Mouse (Mus musculus) spleen, postnatal 10 days (tissue): ENCODE results near the gene Cfap20.

Experiments
- DNase-seq, 2 experiments: peaks; one replicate each; pipeline ENCODE4 v3.0.0; 2021 to 2022; ENCODE audit warnings: low spot score in 2 of 2

Gene Cfap20

DNA sequence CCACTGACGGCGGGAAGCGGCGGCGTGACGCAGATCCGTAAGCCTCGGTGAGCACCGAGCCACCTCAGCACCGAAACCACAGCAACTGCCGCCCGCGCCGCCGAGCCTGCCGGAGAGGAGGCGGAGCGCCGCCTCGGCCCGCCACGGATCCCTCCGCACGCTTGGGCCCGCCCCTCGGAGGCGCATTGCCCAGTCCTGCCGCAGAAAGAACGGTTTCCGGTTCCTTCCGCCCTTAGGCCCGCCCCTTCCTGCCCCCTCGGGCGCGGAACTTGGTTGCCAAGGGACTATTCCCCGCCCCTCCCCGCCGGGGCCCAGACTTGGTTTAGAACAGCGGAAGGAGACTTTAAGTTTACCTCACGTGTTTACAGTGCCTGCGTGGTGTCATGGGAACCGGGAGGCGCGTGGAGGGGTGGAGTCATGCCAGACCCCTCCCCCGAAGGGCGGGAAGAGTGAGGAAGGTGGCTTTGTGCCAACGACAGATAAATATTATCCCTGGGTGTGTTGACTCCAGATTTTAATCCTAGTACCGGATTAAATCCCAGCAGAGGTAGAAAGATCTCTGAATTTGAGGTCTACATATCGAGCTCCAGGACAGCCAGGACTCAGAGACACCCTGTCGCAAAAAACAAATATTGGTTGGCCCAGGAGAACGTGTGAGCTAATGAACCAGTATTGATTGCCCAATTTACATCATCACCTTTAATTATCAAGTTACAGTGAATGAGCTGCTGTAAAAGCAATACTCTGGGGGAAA is at the start of gene Cfap20:
TSS of gene Cfap20 (minus strand) at position 184 of the 754 bp plus-strand sequence.
- peak; percentile 96 to 99 for DNase-seq

DNA sequence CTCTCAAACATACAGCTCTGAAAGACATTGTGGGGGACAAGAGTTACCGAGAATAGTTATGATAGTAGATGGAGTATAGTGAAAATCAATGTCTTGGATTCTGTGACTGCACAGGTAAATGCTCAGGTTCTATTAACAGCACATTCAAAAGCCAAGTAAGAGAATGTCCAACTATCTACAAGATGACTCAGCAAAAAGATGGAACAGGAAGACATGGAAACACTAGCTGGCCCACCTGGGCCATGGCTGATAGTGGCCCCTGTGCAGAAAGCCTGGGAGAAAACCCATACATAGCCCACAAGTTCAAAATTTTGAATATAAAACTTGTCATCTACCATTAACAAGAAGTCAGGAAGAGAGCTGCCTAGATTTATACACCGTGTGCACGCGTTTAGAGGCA is 35.3 kb upstream of the Cfap20 start:
- DNase-seq = no peak

DNA sequence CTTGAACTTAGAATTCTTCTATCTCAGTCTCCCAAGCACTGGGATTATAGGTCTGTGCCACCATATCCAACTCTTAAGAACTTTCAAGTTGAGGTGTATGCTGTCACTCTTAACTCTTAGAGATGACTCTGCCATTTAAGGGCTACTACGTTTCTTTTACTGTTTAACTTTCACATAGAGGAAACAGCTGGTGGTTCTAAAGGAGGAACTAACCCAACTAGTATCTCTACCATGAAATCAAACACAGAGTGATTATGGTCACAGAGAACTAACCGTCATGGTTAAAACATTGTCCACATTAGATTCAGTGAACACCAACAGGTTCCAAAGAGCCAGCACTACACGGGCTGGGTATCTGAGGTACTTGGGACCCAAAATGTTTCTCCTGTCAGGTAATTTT is 34.3 kb upstream of the Cfap20 start:
- DNase-seq = no peak

DNA sequence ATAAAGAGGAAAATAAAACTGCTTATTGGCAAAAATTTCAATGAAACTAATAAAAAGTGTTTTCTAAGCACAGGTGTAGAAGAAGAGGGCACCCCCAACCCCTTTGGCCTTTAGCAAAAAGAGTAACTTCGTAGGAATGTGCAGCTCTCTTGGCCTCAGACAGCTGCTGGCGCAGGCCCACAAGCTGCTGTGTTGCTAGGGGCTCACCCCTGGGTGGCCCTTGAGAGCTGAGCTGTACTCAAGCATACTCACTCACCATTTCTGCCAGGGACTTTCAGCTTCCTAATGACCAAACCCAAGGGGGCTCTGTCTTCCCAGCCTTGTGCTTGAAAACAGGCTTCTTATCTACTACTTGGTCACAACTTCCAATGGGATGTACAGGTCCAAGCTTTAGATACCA is 31.9 kb upstream of the Cfap20 start:
- DNase-seq = no peak

DNA sequence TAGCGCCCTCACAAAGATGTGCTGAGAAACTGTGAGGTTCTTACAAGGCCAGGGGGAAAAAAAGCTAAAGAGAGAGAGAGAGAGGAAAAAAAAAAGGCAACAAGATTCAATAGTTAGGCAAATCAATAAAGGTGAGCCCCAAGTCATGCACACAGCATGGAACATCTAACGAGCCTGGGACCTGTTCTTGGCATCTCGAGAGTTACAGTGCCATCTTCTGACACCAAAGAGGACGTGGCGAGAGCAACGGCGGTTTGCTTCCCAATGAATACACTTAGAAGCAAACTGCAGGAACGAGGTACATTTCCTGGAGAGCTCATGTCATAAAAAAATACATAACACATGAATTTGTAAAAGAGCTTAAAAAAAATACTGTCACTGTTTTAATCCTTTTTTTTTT is 17.8 kb upstream of the Cfap20 start:
- DNase-seq = no peak

DNA sequence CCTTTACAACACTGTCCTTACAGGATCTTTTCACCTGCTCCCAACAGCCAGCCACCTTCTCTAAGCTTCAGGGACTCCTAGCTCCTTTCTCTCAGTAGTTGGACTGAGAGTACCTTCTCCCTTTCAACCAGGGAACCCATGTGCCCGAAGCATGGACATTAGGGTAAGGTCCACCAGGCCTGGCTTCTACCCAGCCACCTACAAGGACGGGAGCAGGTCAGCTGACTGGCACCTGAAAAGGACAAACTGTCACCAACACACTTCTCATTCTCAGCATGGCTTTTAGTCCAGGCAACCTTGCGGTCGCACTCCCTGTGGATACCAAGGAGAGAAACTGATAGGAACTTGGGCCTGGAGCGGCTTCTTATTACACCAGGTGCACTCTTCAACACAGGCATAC is 15.6 kb upstream of the Cfap20 start:
- DNase-seq = no peak

DNA sequence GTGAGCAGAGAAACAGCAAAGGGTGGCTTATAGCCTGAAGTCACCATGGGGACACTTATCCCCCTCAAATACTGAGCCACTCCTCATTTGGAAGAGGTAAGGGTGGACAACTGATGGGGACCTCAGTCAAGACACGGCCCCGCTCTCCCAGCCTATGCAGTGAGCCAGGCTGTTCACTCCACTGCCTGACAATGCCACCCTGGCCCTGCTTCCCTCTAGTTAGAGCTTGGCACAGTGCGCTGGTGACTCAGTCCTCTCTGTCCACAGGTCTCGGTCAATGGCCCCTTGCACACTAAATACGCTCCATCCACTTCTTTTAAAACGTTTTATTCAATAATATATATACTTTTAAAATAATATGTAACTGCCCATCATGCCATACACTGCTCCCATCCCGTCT is 13.0 kb upstream of the Cfap20 start:
- DNase-seq = no peak

DNA sequence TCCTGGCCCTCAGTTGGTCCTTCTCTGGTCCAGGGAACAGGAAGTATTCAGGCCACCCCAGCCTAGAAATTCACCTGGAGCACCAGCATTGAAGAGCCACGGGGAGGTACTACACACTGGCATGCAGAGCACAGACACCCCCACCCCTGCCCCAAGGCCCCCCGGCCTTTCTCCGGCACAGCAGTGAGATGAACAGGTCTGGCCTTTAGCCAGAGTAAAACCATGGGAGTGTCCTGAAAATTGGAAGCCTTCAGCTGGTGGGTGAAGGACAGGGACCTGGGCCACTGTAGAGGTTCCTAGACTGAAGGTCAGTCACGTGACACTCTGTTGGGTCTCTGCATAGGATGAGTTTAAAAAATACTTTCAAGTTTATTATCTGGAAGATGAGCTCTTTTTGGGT is 10.4 kb upstream of the Cfap20 start:
- DNase-seq = no peak

DNA sequence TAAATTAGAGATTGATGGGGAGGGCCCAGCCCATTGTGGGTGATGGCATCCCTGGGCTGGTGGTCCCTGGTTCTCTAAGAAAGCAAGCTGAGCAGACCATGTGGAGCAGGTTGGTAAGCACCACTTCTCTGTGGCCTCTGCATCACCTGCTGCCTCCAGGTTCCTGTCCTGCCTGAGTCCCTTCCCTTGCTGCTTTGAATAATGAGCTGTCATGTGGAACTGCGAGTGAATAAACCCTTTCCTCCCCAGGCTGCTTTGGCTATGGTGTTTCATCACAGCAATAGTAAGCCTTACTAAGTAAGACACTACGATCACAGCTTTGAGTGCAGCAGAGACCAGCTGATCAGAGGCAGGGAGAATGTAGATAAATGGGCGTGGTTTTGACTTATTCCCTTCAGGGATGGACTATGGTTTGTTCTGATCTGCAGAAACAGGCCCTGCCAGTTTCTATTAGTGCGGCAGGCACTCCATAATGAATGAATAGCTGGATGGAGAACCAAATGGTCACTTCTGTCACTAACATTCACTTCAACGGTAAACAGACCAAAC is 6.9 kb upstream of the Cfap20 start:
- DNase-seq = no peak

DNA sequence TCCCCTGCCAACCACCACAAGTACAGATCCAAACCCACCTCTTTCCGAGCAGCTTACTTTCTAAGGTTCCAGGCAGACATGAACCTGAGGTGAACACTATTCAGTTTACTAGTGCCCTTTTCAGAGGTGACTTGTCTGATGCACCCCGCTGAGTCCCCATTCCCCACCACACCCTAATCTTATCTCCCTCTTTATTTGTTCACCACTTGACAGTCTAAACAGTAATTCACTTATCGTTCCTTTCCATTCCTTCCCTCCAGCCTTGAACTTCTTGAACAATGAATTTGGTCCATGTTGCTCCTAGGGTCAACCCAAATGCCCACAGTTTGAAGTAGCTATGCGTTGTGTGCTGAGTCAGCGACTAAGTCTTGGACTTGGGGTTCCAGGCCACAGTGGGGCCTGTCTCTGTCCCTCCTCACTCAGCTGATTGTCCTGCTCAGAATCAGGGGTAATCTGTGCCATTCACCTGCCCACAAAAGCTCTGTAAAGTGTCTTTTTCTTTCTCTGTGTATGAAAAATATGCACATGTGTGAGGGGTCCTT is 5.6 kb upstream of the Cfap20 start:
- no peak for DNase-seq

DNA sequence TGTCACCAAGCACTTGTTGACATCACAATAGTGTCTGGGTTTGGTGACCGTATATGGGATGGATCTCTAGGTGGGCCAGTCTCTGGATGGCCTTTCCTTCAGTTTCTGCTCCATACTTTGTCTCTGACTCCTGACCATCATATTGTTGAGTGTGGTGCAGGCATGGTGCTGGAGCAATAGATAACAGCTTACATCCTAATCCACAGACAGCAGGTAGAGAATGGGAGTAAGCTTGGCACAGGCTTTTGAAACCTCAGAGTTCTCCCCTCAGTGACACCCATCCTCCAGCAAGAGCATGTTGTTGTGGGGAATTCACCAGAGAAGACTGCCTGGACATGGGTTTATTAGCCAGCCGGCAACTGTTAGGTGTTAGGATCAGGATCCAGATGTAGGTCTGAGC is 4.8 kb upstream of the Cfap20 start:
- no peak for DNase-seq

DNA sequence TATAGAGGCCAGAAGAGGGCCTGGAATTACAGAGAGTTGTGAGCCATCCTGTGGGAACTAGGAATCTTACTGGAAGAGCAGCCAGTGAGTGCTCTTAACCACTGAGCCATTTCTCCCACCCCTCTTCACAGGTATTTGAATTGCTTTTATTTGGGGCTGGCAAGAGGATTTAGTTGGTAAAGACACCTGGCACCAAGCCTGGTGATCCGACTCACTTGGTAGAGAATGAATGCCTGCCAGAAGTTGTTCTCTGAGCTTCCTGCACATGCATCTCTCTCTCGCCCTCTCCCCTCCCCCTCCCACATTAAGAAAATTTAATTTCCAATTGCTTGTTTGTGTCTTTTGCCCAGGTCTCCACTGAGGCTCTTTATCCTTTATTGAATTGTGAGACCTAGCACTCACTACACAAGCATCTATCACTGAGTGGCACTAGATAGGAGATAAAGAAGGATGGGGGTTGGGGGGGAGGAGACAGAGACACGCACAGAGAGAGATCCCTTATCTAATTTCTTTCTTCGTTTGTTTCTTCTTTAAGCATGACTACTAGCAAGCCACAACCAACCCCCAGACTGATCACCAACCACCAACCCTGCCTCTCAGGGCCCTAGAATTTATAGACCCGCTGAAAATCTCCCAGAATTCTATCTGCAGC is 2.8 kb upstream of the Cfap20 start:
- DNase-seq = no peak

DNA sequence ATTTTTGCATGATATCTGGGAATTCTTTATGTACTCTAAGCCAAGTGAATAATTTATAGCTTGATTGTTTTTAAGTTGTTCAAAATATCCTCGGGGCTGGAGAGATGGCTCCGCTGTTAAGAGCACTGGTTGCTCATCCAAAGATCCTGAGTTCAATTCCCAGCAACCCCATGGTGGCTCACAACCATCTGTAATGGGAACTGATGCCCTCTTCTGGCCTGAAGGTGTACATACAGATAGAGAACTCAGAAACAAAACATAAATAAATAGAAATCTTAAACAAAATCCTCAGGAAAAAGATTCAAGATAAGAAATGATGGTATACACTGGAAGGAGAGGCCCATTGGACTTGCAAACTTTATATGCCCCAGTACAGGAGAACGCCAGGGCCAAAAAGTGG is 1.3 kb upstream of the Cfap20 start:
- no peak for DNase-seq

DNA sequence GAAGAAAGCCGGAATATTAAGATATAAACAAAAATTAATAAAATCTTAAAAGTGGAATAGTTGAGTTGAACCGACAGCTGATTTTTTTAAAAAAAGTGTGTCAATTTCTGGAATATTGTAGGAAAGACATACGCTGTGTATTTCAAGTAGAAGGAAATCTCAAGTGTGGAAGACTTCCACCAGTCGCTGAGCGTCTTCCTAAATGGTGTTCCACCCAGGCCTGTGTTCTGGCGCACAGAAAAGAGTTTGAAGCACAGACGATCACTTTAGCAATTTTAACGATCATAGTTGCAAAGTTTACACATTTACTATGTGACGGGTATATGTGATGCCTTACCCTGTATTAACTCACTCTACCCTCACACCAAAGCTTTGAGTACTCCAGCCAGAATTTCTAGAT is 802 bp upstream of the Cfap20 start:
- DNase-seq = no peak

DNA sequence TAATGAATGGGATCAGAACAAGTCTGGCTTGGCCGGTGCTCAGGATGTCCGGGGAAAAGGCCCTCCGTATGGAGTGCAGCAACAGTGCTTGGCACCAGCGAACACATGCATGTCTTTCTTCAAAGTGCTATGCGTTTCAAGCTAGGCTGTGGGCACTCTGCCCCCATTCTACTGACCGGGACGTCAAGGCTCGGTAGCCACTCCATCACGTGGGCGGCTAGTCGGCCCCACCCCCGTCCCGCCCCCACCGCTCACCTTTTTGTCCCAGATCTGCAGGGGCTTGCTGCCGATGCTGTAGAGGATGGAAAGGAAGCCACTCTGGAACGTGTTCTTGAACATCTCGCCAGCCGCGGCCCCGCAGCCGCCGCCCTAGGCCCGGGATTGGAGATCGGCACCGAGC is 436 bp downstream of the Cfap20 start:
- no peak for DNase-seq

DNA sequence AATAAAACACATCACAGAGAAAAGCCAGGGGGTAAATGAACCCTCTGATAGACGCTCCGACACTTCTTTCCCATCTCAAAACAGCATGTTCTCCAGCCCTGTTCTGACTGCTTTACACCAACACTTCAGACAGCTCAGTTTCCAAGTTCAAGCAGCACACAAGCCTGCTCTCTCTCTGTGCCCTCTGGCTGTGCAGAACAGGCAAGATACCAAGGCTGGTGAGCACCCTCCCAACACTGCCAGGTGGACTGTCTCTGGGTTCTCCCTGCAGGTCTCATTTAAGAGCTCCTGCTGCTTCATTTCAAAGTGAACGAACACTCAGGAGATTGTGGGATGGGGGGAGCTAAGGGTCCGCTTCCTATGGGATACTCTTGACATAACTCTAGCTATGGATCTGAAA is 1.5 kb downstream of the Cfap20 start:
- no peak for DNase-seq

DNA sequence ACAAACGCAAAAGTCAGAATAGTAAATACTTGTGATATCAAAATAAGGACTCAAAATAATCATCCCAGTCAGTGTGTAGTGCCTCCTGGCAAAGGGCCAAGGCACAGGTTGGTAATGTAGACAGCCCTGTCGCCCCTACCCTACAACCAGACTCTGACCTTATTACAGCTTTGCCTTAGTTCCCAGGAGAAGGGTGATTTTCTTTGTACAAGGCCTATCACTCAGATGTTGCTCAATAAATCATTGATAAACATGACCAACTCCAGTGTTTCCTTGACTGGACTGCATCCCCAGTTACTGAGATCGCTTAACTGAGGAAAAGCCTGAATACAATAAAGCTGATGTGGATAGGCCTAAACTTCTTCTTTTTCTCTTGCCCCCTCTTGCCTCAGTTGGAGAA is 2.2 kb downstream of the Cfap20 start:
- DNase-seq = no peak

DNA sequence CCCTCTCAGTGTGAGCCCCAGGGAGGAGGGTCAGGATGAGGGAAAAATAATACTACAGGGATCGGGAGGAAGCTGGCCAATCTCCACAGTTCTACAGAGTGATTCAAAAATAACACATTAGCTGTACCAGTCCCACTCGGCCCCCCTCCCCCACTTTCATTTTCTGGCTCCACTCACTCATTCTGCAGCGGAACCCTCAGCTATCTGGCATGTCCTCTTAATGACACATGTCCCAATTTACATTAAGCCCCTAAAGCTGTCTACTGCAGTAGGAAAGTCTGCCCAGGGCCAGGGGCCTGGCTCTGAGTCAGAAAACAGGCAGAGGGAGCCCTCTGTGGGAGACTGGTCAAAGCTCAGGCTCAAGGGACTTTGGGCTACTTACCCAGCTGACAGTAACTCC is 4.7 kb downstream of the Cfap20 start:
- no peak for DNase-seq

DNA sequence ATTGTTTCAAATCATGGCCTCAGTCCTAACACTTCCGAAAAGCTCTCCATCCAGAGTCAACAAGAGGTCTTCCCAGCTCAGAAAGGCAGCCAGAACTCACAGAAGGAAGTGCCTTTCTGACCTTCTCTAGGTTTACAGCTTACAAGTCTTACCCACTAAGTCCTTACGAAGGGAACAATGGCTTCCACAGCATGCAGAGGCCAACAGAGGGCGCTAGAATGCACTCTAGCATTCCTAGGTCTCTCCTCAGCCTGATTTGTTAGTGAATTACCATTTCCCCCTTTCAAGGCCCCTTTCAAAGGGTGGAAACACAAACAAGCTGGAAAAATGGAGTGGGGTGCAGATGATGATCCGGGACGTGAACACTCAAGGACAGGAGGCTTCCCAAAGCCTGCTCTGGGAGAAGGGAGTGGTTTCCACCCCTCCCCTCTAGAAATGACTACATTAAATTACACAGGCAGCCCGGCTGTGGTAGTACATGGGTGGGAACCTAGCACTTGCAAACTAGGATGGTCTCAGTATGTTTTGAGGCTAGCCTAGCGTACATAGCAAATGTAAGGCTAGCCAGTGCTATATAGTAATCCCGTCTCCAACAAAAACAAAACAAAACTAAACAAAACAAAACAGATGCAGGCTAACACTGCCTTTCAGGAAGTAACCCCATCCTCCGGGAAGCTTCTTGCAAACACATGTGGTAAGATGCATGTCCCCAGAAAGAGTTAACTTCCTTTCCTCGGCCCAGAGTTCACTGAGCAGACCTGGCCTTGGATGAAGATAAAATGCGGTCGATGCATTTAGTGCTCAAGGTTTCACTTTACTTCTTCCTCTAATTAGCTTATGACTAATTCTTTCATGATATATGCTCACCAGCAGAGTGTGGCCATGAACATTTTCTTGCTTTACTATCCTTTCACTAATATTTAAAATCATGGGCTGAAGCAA is 6.8 kb downstream of the Cfap20 start:
- DNase-seq = peak; percentile 51 to 82

DNA sequence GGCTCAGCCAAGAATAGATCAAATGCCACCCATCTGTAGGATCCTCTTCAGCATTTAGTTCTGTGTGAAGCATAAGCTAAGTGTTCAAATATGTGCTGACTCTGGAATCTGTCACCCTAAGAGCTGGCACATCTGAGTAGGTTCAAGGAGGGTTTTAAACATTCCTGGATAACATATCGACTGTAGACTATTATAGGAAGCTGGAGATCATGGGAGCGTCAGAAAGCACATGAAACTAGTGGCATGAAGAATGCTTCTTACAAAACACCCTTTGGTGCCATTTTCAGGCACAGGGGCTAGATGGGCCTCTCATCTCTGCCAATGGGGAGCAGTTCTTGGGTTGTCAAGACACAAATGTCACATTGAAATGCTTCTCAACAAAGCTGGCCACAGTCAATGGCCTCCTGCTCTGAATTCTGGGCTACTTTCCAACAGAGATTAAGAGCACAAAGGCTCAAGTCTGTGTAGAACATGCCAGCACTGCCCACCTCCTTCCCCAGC is 7.8 kb downstream of the Cfap20 start:
- DNase-seq = no peak

DNA sequence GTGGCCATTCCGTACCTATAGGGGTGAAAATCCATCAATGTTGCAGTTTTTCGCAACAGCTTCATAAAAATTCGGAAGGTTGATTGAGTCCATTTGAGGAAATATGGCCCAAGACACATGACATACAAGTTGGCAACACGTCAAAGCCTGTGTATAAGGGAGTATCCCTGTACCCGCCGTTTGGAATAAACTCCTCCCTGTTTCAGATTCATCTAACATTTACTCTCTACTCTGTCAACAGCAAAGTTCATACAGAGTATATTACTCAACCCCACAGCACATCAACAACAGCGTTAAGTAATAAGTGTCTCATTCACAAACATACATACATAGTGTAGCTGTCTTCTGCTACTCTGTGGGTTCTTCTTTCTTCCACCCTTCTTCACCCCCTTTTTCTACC is 10.0 kb downstream of the Cfap20 start:
- no peak for DNase-seq
